Mouse (Mus musculus): Measurements from ENCODE around the gene Anapc11. TPM values are rescaled to one million over a fixed set of nuclear protein-coding genes. Genes with fewer than 3 reads are reported as not detected.

Gene Anapc11
- total and polyA plus RNA-seq, 2 experiments from 2014 or later = 58.4 to 193 TPM

GRCm38 (mm10) chr11:120615167-120615566 lies 16.9 kb downstream of the Anapc11 start:
- ATAC-seq (ENCODE audit: low FRiP score) = no peak

GRCm38 (mm10) chr11:120615606-120616203 lies 17.5 kb downstream of the Anapc11 start:
- Histone ChIP-seq H3K9ac (replicated peaks; ENCODE audit: low read length, poor library complexity, severe bottlenecking) (no peak overlapping the region), H3K4me1 (ENCODE audit: insufficient read depth, low read length) (peaks cover 8% of the 10 kb centered on the region; the same call in 1 of the 2 replicates), H3K36me3 (ENCODE audit: insufficient read depth, low read length) (peaks cover 50% of the 10 kb centered on the region), H3K4me3 (ENCODE audit: low read depth, low read length) (no peak overlapping the region), H3K27ac (ENCODE audit: low read depth, low read length) (no peak overlapping the region), H3K4me2 (ENCODE audit: low read depth, low read length, poor library complexity, severe bottlenecking) (0 out of 2 replicates have a peak overlapping the region, but pooled peaks have one; percentile 1), H3K9me3 (ENCODE audit: low read length) (no peaks in the 10 kb centered on the region), H3K27me3 (ENCODE audit: insufficient read depth, low read length) (no peaks in the 10 kb centered on the region)
- DNase-seq (ENCODE audit: low spot score) (no peak), ATAC-seq (ENCODE audit: low FRiP score) (no peak)
- 90% methylated on average over 11 of the region's 11 CpGs for WGBS
- no peak for TF ChIP-seq CTCF (IDR thresholded peaks at IDR 0.05)

More at GRCm38 (mm10) chr11:120615167-120615566, 16.9 kb downstream of the Anapc11 start:
- no peak for DNase-seq (ENCODE audit: low spot score)
- H3K9me3 ChIP-seq (ENCODE audit: low read length) = no peaks in the 10 kb centered on the region
- H3K9ac ChIP-seq (replicated peaks; ENCODE audit: low read length, poor library complexity, severe bottlenecking) = no peak overlapping the region
- no peak for TF ChIP-seq CTCF (IDR thresholded peaks at IDR 0.05)
- 94% methylated on average over 6 of the region's 6 CpGs for WGBS
- no peak overlapping the region for H3K4me2 ChIP-seq (ENCODE audit: low read depth, low read length, poor library complexity, severe bottlenecking)
- H3K4me3 ChIP-seq (ENCODE audit: low read depth, low read length) = no peak overlapping the region
- peaks cover 47% of the 10 kb centered on the region for H3K36me3 ChIP-seq (ENCODE audit: insufficient read depth, low read length)
- H3K4me1 ChIP-seq (ENCODE audit: insufficient read depth, low read length) = peaks cover 8% of the 10 kb centered on the region; the same call in 1 of the 2 replicates
- H3K27ac ChIP-seq (ENCODE audit: low read depth, low read length) = no peak overlapping the region
- H3K27me3 ChIP-seq (ENCODE audit: insufficient read depth, low read length) = no peaks in the 10 kb centered on the region

- TF ChIP-seq CTCF (IDR thresholded peaks at IDR 0.05) = no peak
- WGBS = 48% methylated on average over 4 of the region's 4 CpGs
These were observed 18.5 kb downstream of the Anapc11 start for GRCm38 (mm10) chr11:120616617-120617294.

GRCm38 (mm10) chr11:120617519-120618112 lies 19.4 kb downstream of the Anapc11 start, which contains the start of gene Pcyt2:
Gene Pcyt2, minus strand, starts transcription at chr11:120617936.
- DNase-seq (ENCODE audit: low spot score) = peak; percentile 95
- no peaks in the 10 kb centered on the region for H3K27me3 ChIP-seq (ENCODE audit: insufficient read depth, low read length)
- no peak for TF ChIP-seq CTCF (IDR thresholded peaks at IDR 0.05)
- WGBS = under 1% methylated on average over 56 of the region's 56 CpGs
- H3K4me2 ChIP-seq (ENCODE audit: low read depth, low read length, poor library complexity, severe bottlenecking) = peak within 1 kb of the TSS; percentile 84
- peaks cover 46% of the 10 kb centered on the region for H3K36me3 ChIP-seq (ENCODE audit: insufficient read depth, low read length)
- no peaks in the 10 kb centered on the region for H3K9me3 ChIP-seq (ENCODE audit: low read length)
- ATAC-seq (ENCODE audit: low FRiP score) = peak; percentile 92
- H3K27ac ChIP-seq (ENCODE audit: low read depth, low read length) = peak within 1 kb of the TSS; percentile 85
- H3K9ac ChIP-seq (replicated peaks; ENCODE audit: low read length, poor library complexity, severe bottlenecking) = peak within 1 kb of the TSS; percentile 81
- peaks cover 8% of the 10 kb centered on the region; the same call in 1 of the 2 replicates for H3K4me1 ChIP-seq (ENCODE audit: insufficient read depth, low read length)
- H3K4me3 ChIP-seq (ENCODE audit: low read depth, low read length) = peak within 1 kb of the TSS; percentile 78

More at GRCm38 (mm10) chr11:120616617-120617294, 18.5 kb downstream of the Anapc11 start:
- Histone ChIP-seq H3K9ac (replicated peaks; ENCODE audit: low read length, poor library complexity, severe bottlenecking) (peak overlapping the region; percentile 81), H3K4me1 (ENCODE audit: insufficient read depth, low read length) (peaks cover 8% of the 10 kb centered on the region; the same call in 1 of the 2 replicates), H3K4me3 (ENCODE audit: low read depth, low read length) (peak overlapping the region; percentile 78), H3K27ac (ENCODE audit: low read depth, low read length) (peak overlapping the region; percentile 85), H3K27me3 (ENCODE audit: insufficient read depth, low read length) (no peaks in the 10 kb centered on the region), H3K4me2 (ENCODE audit: low read depth, low read length, poor library complexity, severe bottlenecking) (peak overlapping the region; percentile 84), H3K36me3 (ENCODE audit: insufficient read depth, low read length) (peaks cover 49% of the 10 kb centered on the region), H3K9me3 (ENCODE audit: low read length) (no peaks in the 10 kb centered on the region)
- DNase-seq (ENCODE audit: low spot score) (no peak), ATAC-seq (ENCODE audit: low FRiP score) (no peak)

GRCm38 (mm10) chr11:120618619-120619535 lies 20.7 kb downstream of the Anapc11 start:
- TF ChIP-seq CTCF (IDR thresholded peaks at IDR 0.05) = no peak
- no peak overlapping the region for H3K4me2 ChIP-seq (ENCODE audit: low read depth, low read length, poor library complexity, severe bottlenecking)
- H3K4me3 ChIP-seq (ENCODE audit: low read depth, low read length) = no peak overlapping the region
- ATAC-seq (ENCODE audit: low FRiP score) = no peak
- H3K36me3 ChIP-seq (ENCODE audit: insufficient read depth, low read length) = peaks cover 46% of the 10 kb centered on the region
- H3K27me3 ChIP-seq (ENCODE audit: insufficient read depth, low read length) = no peaks in the 10 kb centered on the region
- H3K9me3 ChIP-seq (ENCODE audit: low read length) = no peaks in the 10 kb centered on the region
- no peak overlapping the region for H3K9ac ChIP-seq (replicated peaks; ENCODE audit: low read length, poor library complexity, severe bottlenecking)
- DNase-seq (ENCODE audit: low spot score) = no peak
- peaks cover 8% of the 10 kb centered on the region; the same call in 1 of the 2 replicates for H3K4me1 ChIP-seq (ENCODE audit: insufficient read depth, low read length)
- H3K27ac ChIP-seq (ENCODE audit: low read depth, low read length) = no peak overlapping the region
- 94% methylated on average over 25 of the region's 25 CpGs for WGBS
